9 mouse cellular contexts compared by ENCODE assay signal in the genomic region with DNA sequence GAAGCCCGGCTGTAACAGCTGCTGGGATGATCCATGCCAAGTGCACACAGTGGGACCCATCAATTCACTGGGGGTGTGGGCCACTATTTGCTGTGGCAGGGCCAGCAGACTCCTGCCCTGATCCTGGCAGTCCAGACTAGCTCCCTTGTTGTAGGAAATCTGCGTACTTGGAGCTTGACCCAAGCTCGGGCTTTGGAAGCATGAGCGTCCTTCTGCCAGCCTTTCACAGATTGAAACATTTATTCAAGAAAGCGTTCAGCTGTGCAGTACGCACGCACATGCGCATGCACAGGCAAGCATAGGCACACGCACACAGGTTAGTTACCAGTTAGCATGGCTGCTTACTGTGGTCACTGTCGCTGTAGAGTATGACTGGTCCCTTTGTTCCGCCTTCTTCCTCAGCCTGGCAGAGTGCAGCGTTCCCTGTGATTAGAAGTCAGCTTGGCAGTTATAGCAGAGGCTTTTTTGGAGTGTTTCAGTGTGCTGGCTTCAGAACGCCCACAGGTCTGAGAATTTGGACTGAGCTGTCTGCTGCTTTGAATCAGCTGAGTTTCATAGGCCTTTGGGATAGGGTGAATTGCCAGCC. TPM values are rescaled to one million over a fixed set of nuclear protein-coding genes. Genes with fewer than 3 reads are reported as not detected.
DNase-seq lines count a peak whose midpoint lies in the region; ATAC-seq and TF ChIP-seq lines count a peak whose summit lies in the region.
"Had no signal": no experiment of that assay in that cellular context is flagged by ENCODE, and none has a peak within 500 bp of the region (broad histone marks: within the 10 kb centered on the region; RNA-seq: fewer than 3 reads in every experiment).

No protein-coding gene starts in this region.

- intact Hi-C loops in heart, adult 2 months (cut with DNase I), result loop anchor here (2.0 kb wide), 1 partner anchor 18 kb away; no protein-coding TSS in a partner anchor
- intact Hi-C loops in heart, postnatal 36 days (cut with DNase I), result no loop called here

- peaks cover 11% of the 10 kb centered on the region for H3K4me1 ChIP-seq in heart, adult 2 months (ENCODE audit: control insufficient read depth, insufficient read depth, low read length)
- peaks cover 9% of the 10 kb centered on the region for H3K4me1 ChIP-seq in midbrain, postnatal 0 days (ENCODE audit: insufficient read depth, low read length)
- H3K4me1 ChIP-seq in lung, postnatal 0 days (ENCODE audit: insufficient read depth, low read depth, low read length), result peaks cover 3% of the 10 kb centered on the region; the same call in 1 of the 2 replicates

- no peak for TF ChIP-seq EP300 in heart, adult 2 months (IDR thresholded peaks at IDR 0.05; ENCODE audit: insufficient read depth, low read depth, low read length)
- no peak for TF ChIP-seq EP300 in lung, postnatal 0 days (IDR thresholded peaks at IDR 0.05)

- no peaks in the 10 kb centered on the region for H3K27me3 ChIP-seq in heart, adult 2 months (ENCODE audit: control insufficient read depth, insufficient read depth, low read length)
- no peaks in the 10 kb centered on the region for H3K27me3 ChIP-seq in midbrain, postnatal 0 days (ENCODE audit: insufficient read depth, low read length)
- no peaks in the 10 kb centered on the region for H3K27me3 ChIP-seq in lung, postnatal 0 days (replicated peaks; ENCODE audit: insufficient read depth, low read length)

- no peaks in the 10 kb centered on the region for H3K36me3 ChIP-seq in heart, adult 2 months (ENCODE audit: control insufficient read depth, insufficient read depth, low read length)
- peaks cover 35% of the 10 kb centered on the region for H3K36me3 ChIP-seq in midbrain, postnatal 0 days (ENCODE audit: insufficient read depth, low read length)
- H3K36me3 ChIP-seq in lung, postnatal 0 days (ENCODE audit: insufficient read depth, low read length), result no peaks in the 10 kb centered on the region

- H3K79me2 ChIP-seq in heart, adult 2 months (replicated peaks; ENCODE audit: control insufficient read depth, insufficient read depth, low read length), result no peaks in the 10 kb centered on the region; the same call in 1 of the 2 replicates

- TF ChIP-seq CTCF in heart, adult 2 months (IDR thresholded peaks at IDR 0.05), result no peak
- no peak for TF ChIP-seq CTCF in midbrain, postnatal 0 days (IDR thresholded peaks at IDR 0.05)
- TF ChIP-seq CTCF in lung, postnatal 0 days (IDR thresholded peaks at IDR 0.05), result no peak

- no peaks in the 10 kb centered on the region for H3K9me3 ChIP-seq in midbrain, postnatal 0 days (ENCODE audit: low read length)
- no peaks in the 10 kb centered on the region for H3K9me3 ChIP-seq in lung, postnatal 0 days (ENCODE audit: low read length)

- no peak overlapping the region for H3K4me3 ChIP-seq in heart, adult 2 months
- H3K4me3 ChIP-seq in midbrain, postnatal 0 days (ENCODE audit: low read depth, low read length), result no peak overlapping the region
- no peak overlapping the region for H3K4me3 ChIP-seq in lung, postnatal 0 days (ENCODE audit: low read depth, low read length)

- H3K27ac ChIP-seq in heart, adult 2 months, result peak overlapping the region; percentile 36
- H3K27ac ChIP-seq in midbrain, postnatal 0 days (ENCODE audit: low read depth, low read length), result peak overlapping the region; percentile 72
- no peak overlapping the region for H3K27ac ChIP-seq in lung, postnatal 0 days (ENCODE audit: low read length)

- no peak overlapping the region for H3K9ac ChIP-seq in heart, adult 2 months (ENCODE audit: low read depth, low read length)
- H3K9ac ChIP-seq in midbrain, postnatal 0 days (replicated peaks; ENCODE audit: low read length, poor library complexity, severe bottlenecking), result no peak overlapping the region
- no peak overlapping the region for H3K9ac ChIP-seq in lung, postnatal 0 days (replicated peaks; ENCODE audit: low read depth)

- DNase-seq in heart, adult 2 months, result peak in 1 of 2 experiments; percentile 55
- no peak for DNase-seq in heart, postnatal 36 days
- DNase-seq in cerebellum, postnatal 25 days, result peak; percentile 54 to 63
- DNase-seq in layer of hippocampus, adult 11-12 months (ENCODE audit: low spot score), result peak; percentile 70
- peak; percentile 77 for DNase-seq in midbrain, postnatal 0 days (ENCODE audit: low spot score)
- DNase-seq in lung, postnatal 0 days (ENCODE audit: low spot score), result no peak
- DNase-seq in embryo, embryonic 10.5 days (ENCODE audit: low spot score), result no peak
- DNase-seq in lung, postnatal 14 days, result no peak
- DNase-seq: lung, postnatal 10 days had no signal

- H3K4me2 ChIP-seq in midbrain, postnatal 0 days (ENCODE audit: low read depth, low read length, poor library complexity, severe bottlenecking), result no peak overlapping the region
- H3K4me2 ChIP-seq in lung, postnatal 0 days (replicated peaks; ENCODE audit: low read depth, low read length), result no peak overlapping the region

- WGBS in heart, adult 2 months, result 70% methylated on average over 13 of the region's 13 CpGs
- WGBS in midbrain, postnatal 0 days, result 73% methylated on average over 13 of the region's 13 CpGs
- 77% methylated on average over 13 of the region's 13 CpGs for WGBS in lung, postnatal 0 days

- no peak for TF ChIP-seq POLR2A in heart, adult 2 months (IDR thresholded peaks at IDR 0.05; ENCODE audit: insufficient read depth, low read depth, low read length)

- peak; percentile 62 for ATAC-seq in midbrain, postnatal 0 days (ENCODE audit: low FRiP score)
- no peak for ATAC-seq in lung, postnatal 0 days

RNA-seq across cellular contexts. Expression of a gene that starts 47.0 kb away (rescaled TPM):
- total RNA-seq in heart, adult 2 months (2021), result 10 to 100 TPM in 1 of 2 experiments, 1 to 10 TPM in 1; 8.6 to 11.9 TPM
- polyA plus RNA-seq in heart, adult 2 months (2012; rRNA removed), result 18.0 and 24.0 TPM in 2 replicates
- total RNA-seq in heart, postnatal 36 days (2021), result 10 to 100 TPM; 10.7 to 14.0 TPM
- total RNA-seq in midbrain, postnatal 0 days (2014; rRNA removed), result 138 and 149 TPM in 2 replicates
- 20.1 and 21.2 TPM in 2 replicates for polyA plus RNA-seq in midbrain, postnatal 0 days (2015; fragmentation: Nextera tagmentation; extraction: Ambion mirVana)
- 11.1 and 12.3 TPM in 2 replicates for polyA plus RNA-seq in lung, postnatal 0 days (2015; fragmentation: Nextera tagmentation; extraction: Ambion mirVana)

RNA-seq across cellular contexts. Expression of a gene that starts 49.1 kb away (rescaled TPM):
- total RNA-seq in heart, adult 2 months (2021), result 10 to 100 TPM; 58.1 to 64.8 TPM
- polyA plus RNA-seq in heart, adult 2 months (2012; rRNA removed), result 51.7 and 65.0 TPM in 2 replicates
- total RNA-seq in heart, postnatal 36 days (2021), result 10 to 100 TPM; 58.7 to 59.1 TPM
- 228 and 259 TPM in 2 replicates for total RNA-seq in midbrain, postnatal 0 days (2014; rRNA removed)
- 510 and 544 TPM in 2 replicates for polyA plus RNA-seq in midbrain, postnatal 0 days (2015; fragmentation: Nextera tagmentation; extraction: Ambion mirVana)
- 59.2 and 63.4 TPM in 2 replicates for polyA plus RNA-seq in lung, postnatal 0 days (2015; fragmentation: Nextera tagmentation; extraction: Ambion mirVana)

Comparison
In these comparisons a context has a peak if more than half of its experiments do, and no peak if none do; other contexts are left out.
1. DNase-seq: peak in cerebellum, postnatal 25 days (2 of 2), layer of hippocampus, adult 11-12 months (single experiment) and midbrain, postnatal 0 days (single experiment); none in heart, postnatal 36 days (0 of 2), lung, postnatal 0 days (single experiment), embryo, embryonic 10.5 days (single experiment) and lung, postnatal 14 days (single experiment).